Mouse (Mus musculus) embryonic facial prominence, embryonic 10.5 days (tissue): ENCODE data around the gene Sctr. TPM values are rescaled to one million over a fixed set of nuclear protein-coding genes. Genes with fewer than 3 reads are reported as not detected.

Source experiments
- DNase-seq: peaks from one replicate; pipeline ENCODE4 v3.0.0-alpha.2; 2017; ENCODE audit warnings: low spot score
- H3K27ac ChIP-seq: fragments of 300-500 bp; sonication (generic); replicated peaks from 2 replicates; pipeline ENCODE4 v1.5.1; 2016; ENCODE audit warnings: mild to moderate bottlenecking
- H3K27me3 ChIP-seq: fragments of 300-500 bp; sonication (generic); replicated peaks from 2 replicates; pipeline ENCODE4 v1.6.1; 2016; ENCODE audit warnings: low read depth, mild to moderate bottlenecking; ENCODE audit not compliant: poor library complexity, severe bottlenecking
- H3K36me3 ChIP-seq: fragments of 300-500 bp; sonication (generic); replicated peaks from 2 replicates; pipeline ENCODE4 v1.6.1; 2016; ENCODE audit warnings: mild to moderate bottlenecking, moderate library complexity
- H3K4me1 ChIP-seq: fragments of 300-500 bp; sonication (generic); 2 replicates; pipeline ENCODE4 v1.6.1; 2016
- H3K4me3 ChIP-seq: fragments of 300-500 bp; sonication (generic); 2 replicates; pipeline ENCODE4 v1.5.1; 2016; ENCODE audit warnings: mild to moderate bottlenecking, moderate library complexity
- H3K9me3 ChIP-seq: fragments of 300-500 bp; sonication (generic); 2 replicates; pipeline ENCODE4 v1.6.1; 2016; ENCODE audit warnings: mild to moderate bottlenecking
- WGBS: fragments of 180-500 bp; shearing (Covaris S2); methylation state at CpG from one replicate; pipeline ENCODE4 v1.1.7; 2016; 5-methylcytosine and 5-hydroxymethylcytosine counted together
- polyA plus RNA-seq: library from polyadenylated mRNA; unstranded; fragments of >200 nt; fragmentation: Nextera tagmentation; extraction: Ambion mirVana; gene quantifications from 2 replicates; pipeline ENCODE4 v1.2.1, GENCODE M21; 2016

Sctr gene
- polyA plus RNA-seq, 1 experiment from 2014 or later: 0.16 TPM

GRCm38 (mm10) chr1:120100456-120101226 lies 93.9 kb downstream of the Sctr start:
- WGBS: 85% methylated on average over 8 of the region's 8 CpGs
- Histone ChIP-seq H3K27ac (no peak overlapping the region), H3K36me3 (no peaks in the 10 kb centered on the region), H3K4me1 (no peaks in the 10 kb centered on the region), H3K27me3 (no peaks in the 10 kb centered on the region), H3K9me3 (no peaks in the 10 kb centered on the region), H3K4me3 (no peak overlapping the region)
- DNase-seq: no peak

GRCm38 (mm10) chr1:120101227-120101609 lies 94.5 kb downstream of the Sctr start:
- no peaks in the 10 kb centered on the region for H3K36me3 ChIP-seq
- H3K9me3 ChIP-seq: no peaks in the 10 kb centered on the region
- DNase-seq: no peak
- H3K27ac ChIP-seq: no peak overlapping the region
- no peaks in the 10 kb centered on the region for H3K27me3 ChIP-seq
- H3K4me1 ChIP-seq: no peaks in the 10 kb centered on the region
- 86% methylated on average over 3 of the region's 3 CpGs for WGBS
- H3K4me3 ChIP-seq: no peak overlapping the region

DNA sequence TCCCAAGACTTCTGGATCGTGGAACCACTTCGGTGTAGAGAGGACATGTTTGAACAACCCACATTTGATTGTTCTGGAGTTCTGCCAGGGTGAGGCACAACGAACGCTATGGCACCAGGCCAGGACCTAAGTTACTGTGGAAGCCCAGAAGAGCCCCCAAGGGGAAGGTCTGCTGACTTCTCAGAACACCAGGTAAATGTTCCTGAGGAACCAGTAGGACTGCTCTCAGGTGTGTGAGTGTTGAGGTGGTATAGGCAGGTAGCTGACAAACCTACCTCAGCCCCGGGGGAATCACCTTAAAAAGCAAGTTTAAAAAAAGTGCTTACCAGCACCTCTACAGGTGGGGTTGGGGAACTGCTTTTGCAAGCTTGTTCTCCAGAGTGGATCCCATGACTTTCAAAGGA lies 98.9 kb downstream of the Sctr start:
- Histone ChIP-seq H3K9me3 (no peaks in the 10 kb centered on the region), H3K4me1 (no peaks in the 10 kb centered on the region), H3K4me3 (no peak overlapping the region), H3K27me3 (no peaks in the 10 kb centered on the region), H3K36me3 (no peaks in the 10 kb centered on the region), H3K27ac (no peak overlapping the region)
- DNase-seq: no peak
- WGBS: 87% methylated on average over 5 of the region's 5 CpGs

GRCm38 (mm10) chr1:120109741-120110432 lies 103.2 kb downstream of the Sctr start:
- WGBS: 89% methylated on average over 19 of the region's 19 CpGs
- Histone ChIP-seq H3K27ac (no peak overlapping the region), H3K9me3 (peaks cover 7% of the 10 kb centered on the region; the same call in 1 of the 2 replicates), H3K36me3 (peaks cover 35% of the 10 kb centered on the region), H3K27me3 (no peaks in the 10 kb centered on the region), H3K4me3 (no peak overlapping the region), H3K4me1 (no peaks in the 10 kb centered on the region)
- no peak for DNase-seq

DNA sequence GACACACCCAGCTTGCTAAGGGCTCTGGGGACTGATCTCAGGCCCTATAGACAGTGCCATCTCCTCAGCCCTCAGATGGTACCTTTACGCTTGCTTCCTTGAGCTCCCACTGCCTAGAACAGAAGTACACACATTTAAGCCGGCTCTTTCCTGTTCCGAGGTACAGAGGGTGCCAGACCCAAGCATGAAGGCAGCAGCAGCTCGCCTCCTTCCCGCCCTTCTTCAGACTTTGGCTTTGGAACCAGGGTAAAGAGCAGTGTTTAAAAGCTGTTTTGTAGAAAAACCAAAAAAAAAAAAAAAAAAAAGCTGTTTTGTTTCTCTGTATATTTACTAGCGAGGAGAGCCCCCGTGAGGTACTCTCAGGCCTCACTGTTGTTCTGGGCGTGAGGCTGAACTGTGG lies 105.1 kb downstream of the Sctr start:
- H3K4me1 ChIP-seq: no peaks in the 10 kb centered on the region
- 87% methylated on average over 8 of the region's 8 CpGs for WGBS
- no peak overlapping the region for H3K4me3 ChIP-seq
- no peak for DNase-seq
- H3K27me3 ChIP-seq: no peaks in the 10 kb centered on the region
- peaks cover 7% of the 10 kb centered on the region; the same call in 1 of the 2 replicates for H3K9me3 ChIP-seq
- H3K36me3 ChIP-seq: peaks cover 53% of the 10 kb centered on the region
- no peak overlapping the region for H3K27ac ChIP-seq

DNA sequence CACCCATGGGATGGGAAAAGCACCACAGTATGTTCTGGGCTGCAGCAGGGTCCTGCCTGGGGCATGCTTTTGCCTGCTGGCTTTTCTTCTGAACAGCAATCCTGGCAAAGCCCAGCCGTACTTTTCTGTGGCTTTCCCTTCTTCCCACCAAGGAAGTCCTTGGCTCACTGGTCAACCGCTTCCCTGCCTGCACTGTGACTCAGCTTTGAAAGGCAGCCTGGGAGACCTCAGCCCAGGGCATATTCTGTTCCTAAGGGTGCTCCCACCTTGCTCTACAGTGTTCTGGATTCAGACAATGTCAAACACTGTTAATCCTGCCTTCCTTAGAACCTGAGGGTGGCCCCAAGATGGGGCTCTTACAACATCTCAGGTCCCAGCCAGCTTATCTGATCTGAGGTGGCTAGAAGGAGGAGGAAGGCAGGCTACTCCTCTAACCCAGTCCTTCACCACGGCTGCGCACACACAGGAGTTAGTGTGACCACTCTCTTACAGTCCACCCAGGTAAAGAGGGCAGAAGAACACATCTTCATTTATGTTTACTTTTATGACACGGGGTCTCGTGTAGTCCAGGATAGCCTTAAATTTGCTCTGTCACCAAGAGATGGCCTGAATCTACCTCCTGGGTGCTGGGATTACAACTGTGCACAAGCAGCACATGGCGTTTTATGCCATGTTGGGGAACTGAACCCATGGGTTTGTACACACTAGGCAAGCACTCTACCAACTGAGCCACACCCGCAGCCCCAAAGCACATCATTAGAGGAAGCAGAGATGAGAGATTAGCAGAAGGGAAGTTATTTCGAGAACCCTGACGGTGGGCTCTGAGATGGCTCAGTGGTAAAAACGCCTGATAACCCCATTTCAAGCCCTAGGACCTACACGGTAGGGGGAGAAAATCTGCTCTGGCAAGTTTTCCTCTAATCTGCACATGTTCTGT lies 105.8 kb downstream of the Sctr start:
- no peak for DNase-seq
- H3K27me3 ChIP-seq: no peaks in the 10 kb centered on the region
- H3K9me3 ChIP-seq: peaks cover 7% of the 10 kb centered on the region; the same call in 1 of the 2 replicates
- H3K36me3 ChIP-seq: peaks cover 61% of the 10 kb centered on the region
- no peak overlapping the region for H3K4me3 ChIP-seq
- H3K27ac ChIP-seq: no peak overlapping the region
- WGBS: 90% methylated on average over 12 of the region's 12 CpGs
- H3K4me1 ChIP-seq: 0 out of 2 replicates have a peak, but pooled peaks cover 6% of the 10 kb centered on the region

Other genes starting within 250 kb of the Sctr start
- gene Ptpn4, start 169.3 kb upstream of the Sctr start, polyA plus RNA-seq: 5.4 and 6.3 TPM in 2 replicates
- 10.4 and 10.9 TPM in 2 replicates for gene Tmem177, start 93.7 kb upstream of the Sctr start, polyA plus RNA-seq
- gene Cfap221, start 9.7 kb upstream of the Sctr start, polyA plus RNA-seq: not detected in 2 replicates
- 5.2 and 7.2 TPM in 2 replicates for gene Tmem37, start 67.2 kb downstream of the Sctr start, polyA plus RNA-seq
- gene Dbi, start 114.2 kb downstream of the Sctr start, polyA plus RNA-seq: 693 and 727 TPM in 2 replicates
- 19.8 and 20.7 TPM in 2 replicates for gene 3110009E18Rik, start 114.3 kb downstream of the Sctr start, polyA plus RNA-seq